Mouse (Mus musculus) T-helper 1 cell (primary cell): ENCODE data around the gene Lad1.

Experiments used
- in situ Hi-C: fragments of 300-600 bp; cut with MboI, MseI; formaldehyde crosslinking; loops from one replicate; pipeline ENCODE4 v1.15.1; 2025; ENCODE audit warnings: high pct_unique_total_duplicates

Lad1 gene

GRCm38 (mm10) chr1:135843519-135844262, 25.3 kb downstream of the Lad1 start:
- in situ Hi-C loops, result no loop called here

DNA sequence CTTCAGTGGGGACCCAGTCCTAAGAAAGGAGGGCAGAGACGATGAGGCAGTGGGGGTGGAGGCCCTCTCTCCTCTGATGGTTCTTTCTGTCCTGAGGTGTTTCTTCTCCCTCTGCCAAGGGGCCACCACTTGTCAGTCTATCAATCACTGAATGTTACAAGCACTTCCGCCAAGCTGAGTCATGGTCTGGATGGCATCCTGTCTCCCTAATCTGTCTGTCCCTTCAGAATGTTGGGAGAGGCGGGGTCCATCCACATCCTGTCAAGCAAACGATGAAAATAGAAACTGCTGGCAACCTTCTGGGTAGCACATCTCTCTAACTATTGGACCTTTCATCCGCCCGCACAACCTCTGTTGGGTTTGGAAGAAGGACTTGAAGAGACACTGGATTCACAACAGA, 26.1 kb downstream of the Lad1 start:
- in situ Hi-C loops, result no loop called here

GRCm38 (mm10) chr1:135846632-135847031, 28.2 kb downstream of the Lad1 start:
- in situ Hi-C loops, result no loop called here

- in situ Hi-C loops, result no loop called here
Measured at GRCm38 (mm10) chr1:135847139-135847562, 28.8 kb downstream of the Lad1 start.

GRCm38 (mm10) chr1:135847611-135848351, 29.4 kb downstream of the Lad1 start:
- in situ Hi-C loops, result no loop called here

- in situ Hi-C loops, result loop anchor here (10.0 kb wide), 2 partner anchors 624 to 1556 kb away; no protein-coding TSS in a partner anchor
Measured at GRCm38 (mm10) chr1:135850722-135851512, 32.5 kb downstream of the Lad1 start.

DNA sequence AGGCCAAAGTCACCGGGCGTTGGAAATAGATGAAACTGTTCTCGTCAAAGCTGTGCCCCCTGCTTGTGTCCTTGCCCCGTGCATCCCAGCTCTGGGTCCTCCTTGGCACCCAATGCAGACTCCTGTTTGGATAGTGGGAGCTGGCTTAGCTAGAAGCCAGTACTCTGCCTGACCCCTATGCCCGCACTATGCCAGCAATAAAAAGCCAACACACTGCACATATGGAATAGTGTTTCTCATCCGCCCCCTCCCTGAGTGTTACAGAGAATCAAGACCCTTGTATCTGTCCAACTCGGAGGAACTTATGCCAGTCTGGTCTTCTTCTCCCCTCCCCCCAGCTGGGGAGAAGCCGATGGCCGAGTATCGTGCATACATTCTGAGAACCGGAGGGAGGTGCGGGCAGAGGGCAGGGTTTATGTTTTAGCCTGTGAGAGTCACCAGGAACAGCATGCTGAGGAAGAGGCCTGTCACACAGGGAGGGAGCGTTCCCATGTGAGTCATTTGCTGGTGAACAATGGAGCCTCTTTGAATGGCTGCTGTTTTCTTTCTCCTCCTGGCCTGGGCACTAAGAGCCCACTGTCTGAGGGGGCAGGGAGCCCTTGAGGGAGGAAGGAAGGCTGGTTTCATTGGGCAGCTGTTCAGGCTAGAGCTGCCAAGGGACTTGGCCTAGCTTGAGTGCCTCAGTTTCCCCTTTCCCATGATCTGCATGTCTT, 33.8 kb downstream of the Lad1 start:
- in situ Hi-C loops, result loop anchor here (10.0 kb wide), 2 partner anchors 623 to 1557 kb away; no protein-coding TSS in a partner anchor

DNA sequence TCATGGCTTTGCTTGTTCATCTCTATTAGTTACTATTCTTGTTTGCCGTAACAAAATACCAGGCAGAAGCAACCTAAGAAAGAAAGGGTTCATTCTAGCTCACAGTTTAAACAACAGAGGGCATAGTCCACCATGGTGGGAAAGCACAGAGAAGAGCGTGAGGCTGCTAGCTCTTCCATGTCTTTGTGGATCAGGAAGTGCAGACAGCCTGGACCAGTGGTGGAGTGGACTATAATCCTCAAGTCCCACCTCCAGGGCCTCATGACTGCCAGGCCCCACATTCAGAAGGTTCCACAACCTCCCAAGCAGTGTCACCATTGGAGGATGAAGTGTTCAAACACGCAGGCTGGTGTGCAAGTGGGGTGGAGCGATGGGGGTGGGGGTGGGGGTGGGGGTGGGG, 34.8 kb downstream of the Lad1 start:
- in situ Hi-C loops, result loop anchor here (10.0 kb wide), 2 partner anchors 622 to 1558 kb away; no protein-coding TSS in a partner anchor

GRCm38 (mm10) chr1:135854591-135855343, 36.4 kb downstream of the Lad1 start:
- in situ Hi-C loops, result loop anchor here (10.0 kb wide), 2 partner anchors 620 to 1560 kb away; no protein-coding TSS in a partner anchor

GRCm38 (mm10) chr1:135855344-135855687, 36.9 kb downstream of the Lad1 start:
- in situ Hi-C loops, result loop anchor here (10.0 kb wide), 2 partner anchors 619 to 1561 kb away; no protein-coding TSS in a partner anchor

DNA sequence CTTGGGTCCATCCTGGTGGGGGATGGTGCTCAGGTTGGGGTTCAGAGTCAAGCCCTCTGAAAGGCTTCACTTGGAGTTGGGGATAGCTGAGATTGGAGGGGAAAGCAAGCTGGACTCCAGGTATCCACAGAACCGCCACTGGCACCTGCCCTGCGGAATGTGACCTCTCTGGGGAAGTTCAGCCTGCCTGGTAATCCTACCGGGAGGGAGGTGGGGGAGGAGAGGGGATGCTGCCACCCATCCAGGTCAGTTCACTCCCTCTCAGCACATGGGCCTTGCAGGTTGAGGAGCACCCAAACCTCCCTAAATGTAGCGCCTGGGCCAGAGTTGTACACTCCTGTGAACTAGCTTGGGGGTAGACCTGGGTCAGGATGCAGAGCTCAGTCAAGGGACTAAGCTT, 37.7 kb downstream of the Lad1 start:
- in situ Hi-C loops, result loop anchor here (10.0 kb wide), 2 partner anchors 619 to 1561 kb away; no protein-coding TSS in a partner anchor

GRCm38 (mm10) chr1:135857137-135857775, 38.9 kb downstream of the Lad1 start:
- in situ Hi-C loops, result loop anchor here (10.0 kb wide), 2 partner anchors 618 to 1562 kb away; no protein-coding TSS in a partner anchor

DNA sequence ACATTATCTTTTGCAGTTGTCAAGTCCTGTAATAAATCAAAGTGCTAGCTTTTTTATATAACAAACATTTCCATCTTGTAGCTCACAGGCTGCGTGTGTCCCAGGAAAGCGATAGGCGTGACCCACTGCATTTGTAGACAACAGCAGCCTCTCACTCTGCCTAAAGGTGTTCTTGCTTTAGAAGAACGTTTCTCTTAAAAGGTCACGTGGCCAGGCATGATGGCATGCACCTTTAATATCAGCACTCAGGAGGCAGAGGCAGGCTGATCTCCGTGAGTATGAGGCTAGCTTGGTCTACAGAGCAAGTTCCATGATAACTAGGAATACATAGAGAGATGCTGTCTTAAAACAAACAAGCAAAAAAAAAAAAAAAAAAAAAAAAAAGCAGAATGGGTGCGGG, 40.1 kb downstream of the Lad1 start:
- in situ Hi-C loops, result loop anchor here (10.0 kb wide), 2 partner anchors 616 to 1564 kb away; no protein-coding TSS in a partner anchor

DNA sequence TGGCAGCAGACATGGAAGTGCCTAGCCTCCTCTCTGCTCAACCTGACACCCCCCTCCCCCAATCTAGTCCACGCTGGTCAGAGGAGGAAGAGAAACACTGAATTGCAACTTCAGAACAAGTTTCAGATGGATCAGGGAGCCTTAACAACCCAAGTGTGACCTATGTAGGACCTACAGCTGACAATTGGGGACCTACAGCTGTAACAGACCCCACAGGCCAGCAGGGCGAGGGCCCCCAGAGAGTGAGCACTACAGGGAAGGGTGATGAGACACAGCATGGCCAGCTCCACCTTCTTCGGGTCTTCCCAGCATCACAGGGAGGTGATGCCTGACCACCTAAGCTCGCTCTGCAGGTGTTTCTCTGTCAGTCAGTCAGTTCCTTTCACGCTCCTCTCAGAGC, 42.7 kb downstream of the Lad1 start:
- in situ Hi-C loops, result no loop called here

- in situ Hi-C loops, result no loop called here
Measured at GRCm38 (mm10) chr1:135861980-135862552, 43.7 kb downstream of the Lad1 start.

DNA sequence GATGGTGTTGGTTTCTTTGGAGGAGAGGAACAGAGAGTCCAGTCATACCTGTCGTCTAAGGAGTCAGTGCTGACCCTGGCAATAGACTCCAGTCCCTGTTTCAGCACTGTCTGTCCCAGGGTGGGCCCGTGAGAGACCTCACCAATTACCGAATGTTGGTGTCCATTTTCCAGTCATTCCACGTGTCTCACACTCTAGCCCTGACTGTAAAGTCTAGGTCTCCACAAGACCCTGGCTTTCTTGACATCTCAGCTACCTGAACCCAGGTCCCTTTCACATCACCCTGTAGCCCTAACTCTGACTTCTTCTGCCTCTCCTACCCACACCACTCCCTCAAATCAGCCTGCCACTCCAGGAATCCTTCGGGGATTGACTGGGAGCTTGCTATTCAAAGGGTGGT, 44.2 kb downstream of the Lad1 start:
- in situ Hi-C loops, result no loop called here

DNA sequence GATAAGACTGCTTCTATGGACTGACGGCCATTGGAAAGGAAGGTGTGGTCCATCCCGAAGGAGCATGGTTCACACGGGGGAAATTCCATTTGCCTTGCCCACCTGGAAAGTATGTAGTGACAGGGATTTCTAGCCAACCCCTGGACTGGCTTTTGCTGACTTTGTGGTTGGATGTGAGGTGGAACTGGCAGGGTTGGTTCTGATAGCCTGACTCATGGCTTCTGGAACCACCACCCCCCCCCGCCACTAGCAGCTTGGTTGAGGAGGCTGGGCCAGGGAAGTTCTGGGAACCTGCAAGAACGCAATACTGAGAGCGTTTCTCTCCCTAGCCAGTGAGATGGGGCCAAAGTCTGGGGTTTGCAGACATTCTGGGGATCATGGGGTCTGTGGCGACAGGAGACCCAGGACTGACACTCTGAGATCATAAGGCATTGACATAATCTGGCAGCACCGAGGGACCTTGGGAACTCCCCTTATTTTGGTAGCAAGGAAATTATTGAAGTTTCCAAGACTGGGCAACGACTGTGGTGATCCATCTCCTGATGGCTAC, 45.5 kb downstream of the Lad1 start:
- in situ Hi-C loops, result no loop called here

- in situ Hi-C loops, result loop anchor here (5.0 kb wide), 1 partner anchor 77 kb away; no protein-coding TSS in a partner anchor
Measured at GRCm38 (mm10) chr1:135864830-135865229, 46.4 kb downstream of the Lad1 start.
